Mouse (Mus musculus) hindbrain, embryonic 14.5 days (tissue): Measurements from ENCODE around the gene Pld4. TPM values are rescaled to one million over a fixed set of nuclear protein-coding genes. Genes with fewer than 3 reads are reported as not detected.

Experiments
- ATAC-seq: fragments of 200-750 bp; cut with Nextera tagmentation; 2 replicates; pipeline ENCODE4 v1.8.0; 2017; ENCODE audit warnings: moderate number of reproducible peaks, mild to moderate bottlenecking, moderate TSS enrichment, moderate library complexity; ENCODE audit not compliant: low FRiP score
- DNase-seq: peaks from one replicate; pipeline ENCODE4 v3.0.0-alpha.2; 2015; ENCODE audit warnings: low spot score
- H3K27ac ChIP-seq: fragments of 300-500 bp; sonication (generic); 2 replicates; pipeline ENCODE4 v1.5.1; 2014; ENCODE audit warnings: mild to moderate bottlenecking, moderate library complexity
- H3K27me3 ChIP-seq: fragments of 300-500 bp; sonication (generic); 2 replicates; pipeline ENCODE4 v1.6.1; 2014; ENCODE audit warnings: mild to moderate bottlenecking, low read length, mixed read lengths; ENCODE audit not compliant: control insufficient read depth, insufficient read depth
- H3K36me3 ChIP-seq: fragments of 300-500 bp; sonication (generic); replicated peaks from 2 replicates; pipeline ENCODE4 v1.6.1; 2014; ENCODE audit not compliant: control insufficient read depth, insufficient read depth
- H3K4me1 ChIP-seq: fragments of 300-500 bp; sonication (generic); replicated peaks from 2 replicates; pipeline ENCODE4 v1.6.1; 2014; ENCODE audit warnings: antibody characterized with exemption, low read length, mixed read lengths; ENCODE audit not compliant: control insufficient read depth, insufficient read depth
- H3K4me2 ChIP-seq: fragments of 300-500 bp; sonication (generic); replicated peaks from 2 replicates; pipeline ENCODE4 v1.6.1; 2014; ENCODE audit warnings: mild to moderate bottlenecking, moderate library complexity
- H3K4me3 ChIP-seq: fragments of 300-500 bp; sonication (generic); replicated peaks from 2 replicates; pipeline ENCODE4 v1.5.1; 2014; ENCODE audit warnings: mild to moderate bottlenecking, low read length
- H3K9ac ChIP-seq: fragments of 300-500 bp; sonication (generic); 2 replicates; pipeline ENCODE4 v1.6.1; 2014
- H3K9me3 ChIP-seq: fragments of 300-500 bp; sonication (generic); 2 replicates; pipeline ENCODE4 v1.6.1; 2016; ENCODE audit warnings: low read length; ENCODE audit not compliant: control insufficient read depth
- WGBS: fragments of 180-500 bp; shearing (Covaris S2); extraction: QIAGEN DNeasy Blood & Tissue Kit; methylation state at CpG from one replicate; pipeline ENCODE4 v1.1.7; 2014; 5-methylcytosine and 5-hydroxymethylcytosine counted together
- polyA plus RNA-seq: library from polyadenylated mRNA; unstranded; fragments of >200 nt; fragmentation: Nextera tagmentation; extraction: Ambion mirVana; gene quantifications from 2 replicates; pipeline ENCODE4 v1.2.1, GENCODE M21; 2014

Pld4 gene
- polyA plus RNA-seq, 1 experiment from 2014 or later = 7.9 TPM

- no peak for ATAC-seq
- Histone ChIP-seq H3K27me3 (no peaks in the 10 kb centered on the region), H3K4me1 (no peaks in the 10 kb centered on the region), H3K4me3 (no peak overlapping the region), H3K9me3 (no peaks in the 10 kb centered on the region), H3K9ac (no peak overlapping the region), H3K36me3 (peaks cover 98% of the 10 kb centered on the region), H3K27ac (no peak overlapping the region), H3K4me2 (no peak overlapping the region)
- DNase-seq = no peak
- 83% methylated on average over 29 of the region's 29 CpGs for WGBS
Measured at GRCm38 (mm10) chr12:112735896-112736635, 24.4 kb upstream of the Pld4 start.

DNA sequence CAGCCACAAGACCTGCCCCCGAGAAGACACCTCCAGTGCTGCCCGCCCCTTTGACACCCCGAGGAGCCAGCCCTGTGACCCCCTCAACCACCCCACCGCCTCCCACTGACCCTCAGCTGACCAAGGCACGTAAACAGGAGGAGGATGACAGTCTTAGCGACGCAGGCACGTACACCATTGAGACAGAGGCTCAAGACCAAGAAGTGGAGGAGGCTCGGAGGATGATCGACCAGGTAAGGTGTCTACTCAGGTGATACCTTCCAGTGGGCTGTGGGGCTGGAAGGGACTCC is 23.9 kb upstream of the Pld4 start:
- Histone ChIP-seq H3K9me3 (no peaks in the 10 kb centered on the region), H3K36me3 (peaks cover 98% of the 10 kb centered on the region), H3K4me1 (no peaks in the 10 kb centered on the region), H3K4me3 (no peak overlapping the region), H3K27me3 (no peaks in the 10 kb centered on the region), H3K9ac (no peak overlapping the region), H3K27ac (no peak overlapping the region), H3K4me2 (no peak overlapping the region)
- WGBS = 91% methylated on average over 10 of the region's 10 CpGs
- ATAC-seq (no peak), DNase-seq (no peak)

GRCm38 (mm10) chr12:112737081-112737480 is 23.4 kb upstream of the Pld4 start:
- ATAC-seq (no peak), DNase-seq (no peak)
- 93% methylated on average over 7 of the region's 7 CpGs for WGBS
- Histone ChIP-seq H3K4me3 (no peak overlapping the region), H3K9ac (no peak overlapping the region), H3K27ac (no peak overlapping the region), H3K4me2 (no peak overlapping the region), H3K9me3 (no peaks in the 10 kb centered on the region), H3K27me3 (no peaks in the 10 kb centered on the region), H3K4me1 (no peaks in the 10 kb centered on the region), H3K36me3 (peaks cover 96% of the 10 kb centered on the region)

GRCm38 (mm10) chr12:112737761-112738160 is 22.7 kb upstream of the Pld4 start:
- H3K36me3 ChIP-seq = peaks cover 93% of the 10 kb centered on the region
- H3K4me3 ChIP-seq = no peak overlapping the region
- H3K9ac ChIP-seq = no peak overlapping the region
- H3K27ac ChIP-seq = no peak overlapping the region
- no peaks in the 10 kb centered on the region for H3K9me3 ChIP-seq
- WGBS = 85% methylated on average over 14 of the region's 14 CpGs
- H3K27me3 ChIP-seq = no peaks in the 10 kb centered on the region
- no peak for ATAC-seq
- no peak overlapping the region for H3K4me2 ChIP-seq
- DNase-seq = no peak
- no peaks in the 10 kb centered on the region for H3K4me1 ChIP-seq

- Histone ChIP-seq H3K4me1 (no peaks in the 10 kb centered on the region), H3K9ac (no peak overlapping the region), H3K36me3 (peaks cover 87% of the 10 kb centered on the region), H3K27ac (no peak overlapping the region), H3K27me3 (no peaks in the 10 kb centered on the region), H3K4me2 (no peak overlapping the region), H3K4me3 (no peak overlapping the region), H3K9me3 (no peaks in the 10 kb centered on the region)
- DNase-seq (no peak), ATAC-seq (no peak)
- 92% methylated on average over 31 of the region's 31 CpGs for WGBS
Measured at GRCm38 (mm10) chr12:112738281-112739022, 22.0 kb upstream of the Pld4 start.

DNA sequence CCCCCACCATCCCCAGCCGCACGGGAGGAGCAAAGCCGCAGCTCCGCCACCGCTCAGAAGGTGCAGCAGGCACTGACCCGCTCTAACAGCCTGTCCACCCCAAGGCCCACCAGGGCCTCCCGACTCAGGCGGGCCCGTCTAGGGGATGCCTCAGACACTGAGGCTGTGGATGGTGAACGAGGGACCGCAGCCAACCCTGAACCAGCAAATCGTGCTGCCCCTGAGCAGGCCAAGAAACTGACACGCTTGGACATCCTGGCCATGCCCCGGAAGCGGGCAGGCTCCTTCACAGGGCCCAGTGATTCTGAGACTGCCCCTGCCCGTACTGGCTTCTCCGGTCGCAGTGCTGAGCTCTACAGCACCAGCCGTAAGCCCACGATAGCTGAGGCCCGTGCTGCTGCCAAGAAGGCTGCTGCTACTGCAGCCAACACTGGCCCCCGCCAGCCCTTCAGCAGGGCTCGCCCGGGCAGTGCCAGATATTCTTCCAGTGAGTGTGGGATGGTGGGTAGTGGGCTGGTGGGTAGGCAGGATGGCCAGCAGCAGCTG is 21.4 kb upstream of the Pld4 start:
- H3K4me2 ChIP-seq = no peak overlapping the region
- H3K4me3 ChIP-seq = no peak overlapping the region
- H3K9me3 ChIP-seq = no peaks in the 10 kb centered on the region
- H3K4me1 ChIP-seq = no peaks in the 10 kb centered on the region
- no peak overlapping the region for H3K27ac ChIP-seq
- no peaks in the 10 kb centered on the region for H3K27me3 ChIP-seq
- DNase-seq (no peak), ATAC-seq (no peak)
- H3K9ac ChIP-seq = no peak overlapping the region
- WGBS = 92% methylated on average over 24 of the region's 24 CpGs
- H3K36me3 ChIP-seq = peaks cover 86% of the 10 kb centered on the region

- Histone ChIP-seq H3K9me3 (no peaks in the 10 kb centered on the region), H3K27ac (peak overlapping the region; percentile 45; the same call in 1 of the 2 replicates), H3K4me2 (no peak overlapping the region), H3K27me3 (no peaks in the 10 kb centered on the region), H3K36me3 (peaks cover 66% of the 10 kb centered on the region), H3K9ac (no peak overlapping the region), H3K4me3 (no peak overlapping the region), H3K4me1 (peaks cover 10% of the 10 kb centered on the region; the same call in 1 of the 2 replicates)
- WGBS = 69% methylated on average over 6 of the region's 6 CpGs
- ATAC-seq (peak; percentile 3; the same call in 1 of the 2 replicates), DNase-seq (no peak)
Measured at GRCm38 (mm10) chr12:112742768-112743167, 17.7 kb upstream of the Pld4 start.

GRCm38 (mm10) chr12:112743168-112743975 is 17.1 kb upstream of the Pld4 start:
- Histone ChIP-seq H3K9ac (no peak overlapping the region), H3K4me1 (peaks cover 10% of the 10 kb centered on the region; the same call in 1 of the 2 replicates), H3K9me3 (no peaks in the 10 kb centered on the region), H3K27me3 (no peaks in the 10 kb centered on the region), H3K27ac (peak overlapping the region; percentile 45; the same call in 1 of the 2 replicates), H3K36me3 (peaks cover 60% of the 10 kb centered on the region), H3K4me2 (no peak overlapping the region), H3K4me3 (no peak overlapping the region)
- WGBS = 58% methylated on average over 25 of the region's 25 CpGs
- DNase-seq = peak; percentile 71
- peak; percentile 53; the same call in 1 of the 2 replicates for ATAC-seq

DNA sequence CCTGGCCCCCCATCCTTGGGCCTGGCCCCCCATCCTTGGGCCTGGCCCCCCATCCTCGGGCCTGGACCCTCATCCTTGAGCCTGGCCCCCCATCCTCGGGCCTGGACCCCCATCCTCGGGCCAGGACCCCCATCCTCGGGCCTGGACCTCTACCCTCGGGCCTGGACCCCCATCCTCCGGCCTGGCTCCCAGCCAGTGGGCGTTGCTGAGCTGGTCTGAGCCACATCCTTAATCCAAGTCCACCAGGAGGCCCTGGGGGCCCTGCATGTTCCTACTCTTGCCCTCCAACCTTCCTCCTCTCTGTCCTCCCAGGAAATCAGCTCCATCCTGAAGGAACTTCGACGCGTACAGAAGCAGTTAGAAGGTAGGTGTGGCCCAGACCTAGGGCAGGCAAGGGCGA is 16.2 kb upstream of the Pld4 start:
- H3K9ac ChIP-seq = no peak overlapping the region
- WGBS = 87% methylated on average over 10 of the region's 11 CpGs
- DNase-seq (no peak), ATAC-seq (no peak)
- no peaks in the 10 kb centered on the region for H3K9me3 ChIP-seq
- H3K27ac ChIP-seq = no peak overlapping the region
- H3K4me1 ChIP-seq = peaks cover 10% of the 10 kb centered on the region; the same call in 1 of the 2 replicates
- H3K27me3 ChIP-seq = no peaks in the 10 kb centered on the region
- no peak overlapping the region for H3K4me3 ChIP-seq
- peaks cover 52% of the 10 kb centered on the region for H3K36me3 ChIP-seq
- no peak overlapping the region for H3K4me2 ChIP-seq
